In the genomic region with DNA sequence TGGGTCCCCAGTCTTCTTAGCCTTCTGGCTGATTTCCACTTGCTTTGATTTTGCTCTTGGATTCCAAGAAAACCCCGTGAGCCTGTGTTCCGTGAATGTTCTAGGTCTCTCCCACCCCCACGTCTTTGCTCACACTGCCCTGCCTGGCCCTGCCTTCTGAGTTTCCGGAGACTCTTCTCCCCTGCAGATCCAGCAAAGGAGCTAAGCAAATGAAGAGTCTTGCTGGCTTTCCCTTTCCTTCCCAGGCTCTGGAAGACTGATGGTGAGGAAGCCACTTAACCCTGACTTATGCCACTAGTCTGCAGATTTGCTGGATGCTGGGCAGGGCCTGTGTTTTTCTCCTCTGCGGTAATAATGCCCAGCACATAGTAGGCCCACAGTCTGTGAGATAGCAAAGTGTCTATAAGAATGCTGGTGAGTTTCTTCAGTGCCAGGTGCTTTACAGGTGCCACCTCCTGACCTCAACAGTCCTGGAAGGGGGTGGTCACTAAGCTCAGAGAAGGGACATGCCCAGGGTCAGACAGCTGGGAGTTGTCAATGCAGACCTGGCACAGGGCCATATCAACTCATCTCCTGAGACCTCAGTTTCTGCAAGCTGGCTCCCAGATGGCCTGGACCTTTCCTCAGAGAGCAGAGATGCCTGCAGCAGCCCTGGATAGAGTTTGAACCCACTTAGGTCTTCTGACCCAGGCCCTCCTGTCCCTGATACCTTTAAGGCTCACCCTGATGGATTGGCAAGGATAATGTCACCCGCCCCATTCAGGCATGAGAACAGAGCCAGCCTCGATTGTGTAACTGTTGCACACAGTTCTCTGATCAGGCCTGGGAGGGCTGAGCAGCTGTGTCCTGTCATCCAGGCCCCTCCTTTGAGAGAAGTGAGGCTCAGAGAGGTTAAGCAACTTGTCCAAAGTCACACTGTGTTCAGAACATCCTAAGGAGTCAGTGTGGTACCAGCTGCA, we compare ENCODE assay signal across 9 mouse cellular contexts. TPM values are rescaled to one million over a fixed set of nuclear protein-coding genes. Genes with fewer than 3 reads are reported as not detected.
DNase-seq lines count a peak whose midpoint lies in the region; ATAC-seq and TF ChIP-seq lines count a peak whose summit lies in the region.
"Had no signal": no experiment of that assay in that cellular context is flagged by ENCODE, and none has a peak within 500 bp of the region (broad histone marks: within the 10 kb centered on the region; RNA-seq: fewer than 3 reads in every experiment).

No protein-coding gene starts in this region.

- H3K27me3 ChIP-seq in hindbrain, embryonic 11.5 days (ENCODE audit: control insufficient read depth, insufficient read depth, low read length) = no peaks in the 10 kb centered on the region
- no peaks in the 10 kb centered on the region for H3K27me3 ChIP-seq in cerebellum, adult 2 months (ENCODE audit: control insufficient read depth, insufficient read depth, low read length)
- H3K27me3 ChIP-seq: embryonic facial prominence, embryonic 12.5 days had no signal

- no peak overlapping the region for H3K27ac ChIP-seq in hindbrain, embryonic 11.5 days (ENCODE audit: low read depth, low read length)
- H3K27ac ChIP-seq in cerebellum, adult 2 months (ENCODE audit: insufficient read depth, low read length) = no peak overlapping the region
- H3K27ac ChIP-seq: embryonic facial prominence, embryonic 12.5 days had no signal

- no peak for TF ChIP-seq POLR2A in cerebellum, adult 2 months (IDR thresholded peaks at IDR 0.05; ENCODE audit: borderline replicate concordance, insufficient read depth, low read length)

- no peak overlapping the region for H3K4me3 ChIP-seq in hindbrain, embryonic 11.5 days (ENCODE audit: low read depth, low read length)
- no peak overlapping the region for H3K4me3 ChIP-seq in cerebellum, adult 2 months (replicated peaks; ENCODE audit: insufficient read depth, low read depth, low read length)
- H3K4me3 ChIP-seq: embryonic facial prominence, embryonic 12.5 days had no signal

- no peaks in the 10 kb centered on the region for H3K9me3 ChIP-seq in hindbrain, embryonic 11.5 days (ENCODE audit: control insufficient read depth, low read length)
- H3K9me3 ChIP-seq: embryonic facial prominence, embryonic 12.5 days had no signal

- no peaks in the 10 kb centered on the region for H3K36me3 ChIP-seq in hindbrain, embryonic 11.5 days (ENCODE audit: control insufficient read depth, insufficient read depth, low read length)
- H3K36me3 ChIP-seq: embryonic facial prominence, embryonic 12.5 days had no signal

- 71% methylated on average over 7 of the region's 7 CpGs for WGBS in hindbrain, embryonic 11.5 days
- 75% methylated on average over 7 of the region's 7 CpGs for WGBS in cerebellum, adult 2 months

- peak; percentile 45 for DNase-seq in cerebellum, adult 9-10 months
- no peak for DNase-seq in cerebellum, postnatal 10 days
- peak; percentile 48 to 58 for DNase-seq in spleen, postnatal 10 days (ENCODE audit: low spot score in 2 of 2)
- no peak for DNase-seq in spleen, adult 12 weeks (ENCODE audit: low spot score)
- peak; percentile 54 for DNase-seq in liver
- DNase-seq in skeletal muscle tissue, adult 2 months (ENCODE audit: low read depth, low spot score) = peak; percentile 65
- no peak for DNase-seq in hindbrain, embryonic 11.5 days (ENCODE audit: low spot score)
- no peak for DNase-seq in cerebellum, adult 2 months

- no peak overlapping the region for H3K9ac ChIP-seq in hindbrain, embryonic 11.5 days (ENCODE audit: low read depth, low read length)
- H3K9ac ChIP-seq: embryonic facial prominence, embryonic 12.5 days had no signal

- peaks cover 2% of the 10 kb centered on the region; the same call in 1 of the 2 replicates for H3K4me1 ChIP-seq in hindbrain, embryonic 11.5 days (replicated peaks; ENCODE audit: control insufficient read depth, insufficient read depth, low read length)
- peaks cover 14% of the 10 kb centered on the region for H3K4me1 ChIP-seq in cerebellum, adult 2 months (ENCODE audit: control insufficient read depth, insufficient read depth, low read length)

- ATAC-seq in hindbrain, embryonic 11.5 days (ENCODE audit: low FRiP score) = no peak

- TF ChIP-seq CTCF in cerebellum, adult 2 months (IDR thresholded peaks at IDR 0.05; ENCODE audit: borderline replicate concordance, insufficient read depth, low read depth, low read length) = no peak

- no peak overlapping the region for H3K4me2 ChIP-seq in hindbrain, embryonic 11.5 days (replicated peaks; ENCODE audit: low read depth, low read length)
- H3K4me2 ChIP-seq: embryonic facial prominence, embryonic 12.5 days had no signal

RNA-seq across cellular contexts. Expression of a gene that starts 49.2 kb away (rescaled TPM):
- polyA plus RNA-seq in hindbrain, embryonic 11.5 days (2014; fragmentation: Nextera tagmentation; extraction: Ambion mirVana) = 112 and 119 TPM in 2 replicates
- 137 and 148 TPM in 2 replicates for polyA plus RNA-seq in cerebellum, adult 2 months (2012; rRNA removed)

RNA-seq across cellular contexts. Expression of a gene that starts 49.8 kb away (rescaled TPM):
- polyA plus RNA-seq in hindbrain, embryonic 11.5 days (2014; fragmentation: Nextera tagmentation; extraction: Ambion mirVana) = 34.9 and 39.0 TPM in 2 replicates
- polyA plus RNA-seq in cerebellum, adult 2 months (2012; rRNA removed) = 62.5 and 67.1 TPM in 2 replicates

Comparison
In these comparisons a context has a peak if more than half of its experiments do, and no peak if none do; other contexts are left out.
1. DNase-seq: peak in cerebellum, adult 9-10 months (single experiment), spleen, postnatal 10 days (2 of 2), liver (single experiment) and skeletal muscle tissue, adult 2 months (single experiment); none in cerebellum, postnatal 10 days (0 of 2), spleen, adult 12 weeks (single experiment), hindbrain, embryonic 11.5 days (single experiment) and cerebellum, adult 2 months (0 of 2).